Mouse (Mus musculus) embryonic fibroblast, embryonic 13.5 days (primary cell): Measurements from ENCODE around the gene Mien1. TPM values are rescaled to one million over a fixed set of nuclear protein-coding genes. Genes with fewer than 3 reads are reported as not detected.
A peak's percentile ranks its signal among the peaks of the same experiment; 100 is the strongest.

Experiments
- H3K27ac ChIP-seq: 2 replicates; pipeline ENCODE4 v1.5.1; 2012; ENCODE audit warnings: low read length, control low read depth, inconsistent platforms; ENCODE audit not compliant: insufficient read depth
- H3K4me1 ChIP-seq: 2 replicates; pipeline ENCODE4 v1.6.1; 2011; ENCODE audit warnings: low read length; ENCODE audit not compliant: control insufficient read depth, insufficient read depth
- H3K4me3 ChIP-seq: 2 replicates; pipeline ENCODE4 v1.5.1; 2011; ENCODE audit warnings: mild to moderate bottlenecking, control low read depth, low read length; ENCODE audit not compliant: insufficient read depth
- CTCF ChIP-seq: IDR thresholded peaks from 2 replicates; pipeline ENCODE4 v1.5.1; 2011; ENCODE audit warnings: mild to moderate bottlenecking, control low read depth, low read length, moderate library complexity, borderline replicate concordance; ENCODE audit not compliant: insufficient read depth
- POLR2A ChIP-seq: IDR thresholded peaks from 2 replicates; pipeline ENCODE4 v1.6.1; 2011; ENCODE audit warnings: low read depth, mild to moderate bottlenecking, control low read depth, low read length, moderate library complexity
- polyA plus RNA-seq: library from polyadenylated mRNA; stranded (reverse); fragments of >200 nt; gene quantifications from 2 replicates; pipeline ENCODE4 v1.2.4, GENCODE M21; 2011; ENCODE audit warnings: low read depth; ENCODE audit not compliant: missing spikeins, insufficient read length

The Mien1 gene
- polyA plus RNA-seq, 1 experiment: 47.2 TPM

DNA sequence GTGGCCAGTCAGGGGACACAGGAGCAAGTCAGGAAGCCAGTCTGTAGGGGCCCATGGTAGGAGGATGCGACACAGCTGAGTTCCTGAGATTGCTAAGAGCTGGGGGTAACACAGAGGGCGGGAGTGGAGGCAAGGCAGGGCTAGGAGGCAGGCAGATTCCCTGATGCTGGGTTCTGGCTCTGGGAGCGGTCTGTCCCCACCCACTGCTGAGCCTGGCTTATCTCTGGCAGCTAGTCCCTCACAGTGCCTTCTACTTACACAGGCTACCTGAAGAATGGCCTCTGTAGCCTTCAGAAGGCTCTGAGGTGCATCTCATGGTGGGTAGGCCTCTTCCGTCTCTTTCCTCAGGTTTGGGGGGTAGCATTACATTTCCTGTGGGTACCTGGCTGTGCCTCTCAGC, 46.1 kb downstream of the Mien1 start:
- H3K4me3 ChIP-seq: no peak overlapping the region
- TF ChIP-seq POLR2A: no peak
- TF ChIP-seq CTCF: no peak
- no peak overlapping the region for H3K27ac ChIP-seq

DNA sequence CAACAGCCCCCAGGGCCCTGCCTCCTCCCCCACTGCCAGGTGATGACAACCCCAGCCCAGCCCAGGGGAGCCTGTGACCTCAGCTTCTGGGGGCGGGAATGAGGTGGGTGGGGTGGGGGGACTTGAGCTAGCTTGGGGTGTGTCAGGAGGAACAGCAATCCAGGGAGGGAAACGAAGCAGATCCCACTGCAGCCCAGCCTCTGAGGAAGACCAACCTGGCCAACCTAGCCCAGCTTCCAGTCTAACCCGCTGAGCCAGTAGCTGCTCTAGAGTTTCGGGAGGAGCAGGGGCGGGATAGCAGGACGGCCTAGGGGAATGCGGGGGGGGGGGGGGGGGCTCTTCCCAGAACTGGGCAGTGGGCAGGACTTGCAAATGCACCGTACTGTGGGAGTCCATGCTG, 46.8 kb downstream of the Mien1 start:
- no peak overlapping the region for H3K4me3 ChIP-seq
- H3K27ac ChIP-seq: no peak overlapping the region
- no peaks in the 10 kb centered on the region for H3K4me1 ChIP-seq
- TF ChIP-seq CTCF: no peak
- TF ChIP-seq POLR2A: no peak

More for the DNA sequence above, 46.1 kb downstream of the Mien1 start:
- H3K4me1 ChIP-seq: no peaks in the 10 kb centered on the region

- Histone ChIP-seq H3K27ac (no peak overlapping the region), H3K4me3 (no peak overlapping the region), H3K4me1 (no peaks in the 10 kb centered on the region)
- TF ChIP-seq CTCF (no peak), POLR2A (no peak)
Observed at GRCm38 (mm10) chr11:98390141-98390540, 48.6 kb downstream of the Mien1 start.

DNA sequence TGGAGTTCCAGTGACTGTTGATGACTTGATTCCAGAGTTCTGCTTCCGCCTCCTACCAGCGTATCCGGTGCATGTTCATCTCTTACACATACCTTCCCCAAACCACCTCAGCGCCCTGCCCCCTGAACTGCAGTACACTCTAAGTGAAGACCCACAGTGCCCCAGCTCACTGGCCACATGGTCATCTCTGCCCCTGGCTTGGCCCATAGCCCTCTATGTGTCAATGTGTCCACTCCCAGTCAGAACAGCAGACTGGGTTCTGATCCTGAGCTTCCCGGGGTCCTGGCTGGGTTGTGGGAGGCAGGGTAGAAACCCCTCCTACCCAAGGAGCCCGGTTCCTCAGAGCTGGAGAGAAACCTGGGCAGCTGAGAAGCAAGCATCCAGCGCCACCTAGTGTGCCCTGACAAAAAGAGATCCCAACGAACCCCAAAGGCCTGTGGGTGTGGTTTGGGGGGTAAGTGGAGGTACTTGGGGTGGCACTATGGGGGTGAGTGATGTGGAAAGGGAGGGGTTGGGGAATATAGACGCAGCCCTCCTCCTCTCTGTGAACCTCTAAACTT, 49.5 kb downstream of the Mien1 start:
- H3K4me3 ChIP-seq: no peak overlapping the region
- no peak for TF ChIP-seq POLR2A
- TF ChIP-seq CTCF: peak; percentile 26; the same call in 1 of the 2 replicates
- no peaks in the 10 kb centered on the region for H3K4me1 ChIP-seq
- no peak overlapping the region for H3K27ac ChIP-seq

DNA sequence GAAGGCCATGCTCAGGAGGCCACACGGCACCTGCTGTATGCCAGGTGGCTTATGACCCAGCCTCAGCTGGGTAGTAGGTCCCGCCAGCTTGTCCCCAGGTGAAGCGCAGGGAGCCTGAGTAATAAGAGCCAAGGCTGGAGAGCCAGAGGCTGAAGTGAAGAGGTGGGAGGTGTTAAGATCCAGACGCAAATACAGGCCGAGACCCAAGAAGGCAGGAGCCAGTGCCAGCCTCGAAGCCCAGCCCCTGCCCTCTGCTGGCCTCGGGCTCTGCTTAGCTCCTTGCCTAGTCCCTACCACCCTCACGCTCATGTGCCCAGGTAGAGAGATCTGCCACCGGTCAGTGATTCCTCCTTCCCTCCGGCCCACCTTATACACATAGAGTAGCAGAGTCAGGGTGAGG, 50.5 kb downstream of the Mien1 start:
- TF ChIP-seq POLR2A (no peak), CTCF (no peak)
- no peak overlapping the region for H3K27ac ChIP-seq
- no peaks in the 10 kb centered on the region for H3K4me1 ChIP-seq
- H3K4me3 ChIP-seq: no peak overlapping the region

Other genes starting within 250 kb of the Mien1 start
- gene Med1, start 245.7 kb downstream of the Mien1 start, polyA plus RNA-seq: 52.2 and 59.7 TPM in 2 replicates
- 41.8 and 42.0 TPM in 2 replicates for gene Cdk12, start 235.9 kb downstream of the Mien1 start, polyA plus RNA-seq
- gene Neurod2, start 109.3 kb downstream of the Mien1 start, polyA plus RNA-seq: not detected in 2 replicates
- not detected in 2 replicates for gene Ppp1r1b, start 90.6 kb downstream of the Mien1 start, polyA plus RNA-seq
- gene Stard3, start 80.6 kb downstream of the Mien1 start, polyA plus RNA-seq: 14.9 and 18.5 TPM in 2 replicates
- not detected in 2 replicates for gene Tcap, start 55.2 kb downstream of the Mien1 start, polyA plus RNA-seq
- not detected in 2 replicates for gene Pnmt, start 52.5 kb downstream of the Mien1 start, polyA plus RNA-seq
- gene Pgap3, start 38.5 kb downstream of the Mien1 start, polyA plus RNA-seq: 3.6 and 4.1 TPM in 2 replicates
- 15.3 and 17.8 TPM in 2 replicates for gene Erbb2, start 26.5 kb downstream of the Mien1 start, polyA plus RNA-seq
- gene Grb7, start 7.4 kb upstream of the Mien1 start, polyA plus RNA-seq: not detected in 2 replicates
- not detected in 2 replicates for gene Ikzf3, start 107.0 kb upstream of the Mien1 start, polyA plus RNA-seq
- not detected in 2 replicates for gene Zpbp2, start 112.1 kb upstream of the Mien1 start, polyA plus RNA-seq
- gene Ormdl3, start 148.4 kb upstream of the Mien1 start, polyA plus RNA-seq: 47.7 and 51.9 TPM in 2 replicates
- not detected in 2 replicates for gene Lrrc3c, start 159.3 kb upstream of the Mien1 start, polyA plus RNA-seq
- 7.2 and 8.9 TPM in 2 replicates for gene Gm12355, start 186.7 kb upstream of the Mien1 start, polyA plus RNA-seq
- not detected in 2 replicates for gene Gsdma3, start 187.4 kb upstream of the Mien1 start, polyA plus RNA-seq
- gene Gsdma2, start 207.8 kb upstream of the Mien1 start, polyA plus RNA-seq: not detected in 2 replicates
- gene Gsdma, start 225.4 kb upstream of the Mien1 start, polyA plus RNA-seq: not detected in 2 replicates
- 86.7 and 91.8 TPM in 2 replicates for gene Psmd3, start 243.6 kb upstream of the Mien1 start, polyA plus RNA-seq